Mouse (Mus musculus): ENCODE results near the gene Klhl15. TPM values are rescaled to one million over a fixed set of nuclear protein-coding genes. Genes with fewer than 3 reads are reported as not detected.
"Not testable (repeated sequence)": the region's sequence is repeated elsewhere in the genome, so short reads cannot be mapped to it uniquely, and the experiment has no call there.

The Klhl15 gene
- polyA plus RNA-seq (2012; rRNA removed): 3.9 and 4.5 TPM in 2 replicates

- peak; percentile 80 for DNase-seq (ENCODE audit: low spot score)
Observed at GRCm38 (mm10) chrX:94234532-94235189, at the start of gene Klhl15. Klhl15 (plus strand) TSS chrX:94234599.

GRCm38 (mm10) chrX:94185156-94185555 is 49.2 kb upstream of the Klhl15 start:
- no peak for DNase-seq (ENCODE audit: low spot score)

DNA sequence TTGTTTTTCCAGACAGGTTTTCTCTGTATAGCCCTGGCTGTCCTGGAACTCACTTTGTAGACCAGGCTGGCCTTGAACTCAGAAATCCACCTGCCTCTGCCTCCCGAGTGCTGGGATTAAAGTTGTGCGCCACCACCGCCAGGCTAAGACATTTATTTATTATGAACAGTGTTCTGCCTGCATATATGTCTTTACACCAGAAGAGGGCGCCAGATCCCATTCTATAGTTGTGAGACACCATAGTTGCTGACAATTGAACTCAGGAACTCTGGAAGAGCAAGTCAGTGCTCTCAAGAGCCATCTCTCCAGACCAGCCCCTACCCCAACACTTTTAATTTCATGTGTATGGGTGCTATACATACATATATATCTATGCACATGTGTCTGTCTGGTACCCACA is 40.5 kb upstream of the Klhl15 start:
- DNase-seq (ENCODE audit: low spot score): not testable (repeated sequence)

DNA sequence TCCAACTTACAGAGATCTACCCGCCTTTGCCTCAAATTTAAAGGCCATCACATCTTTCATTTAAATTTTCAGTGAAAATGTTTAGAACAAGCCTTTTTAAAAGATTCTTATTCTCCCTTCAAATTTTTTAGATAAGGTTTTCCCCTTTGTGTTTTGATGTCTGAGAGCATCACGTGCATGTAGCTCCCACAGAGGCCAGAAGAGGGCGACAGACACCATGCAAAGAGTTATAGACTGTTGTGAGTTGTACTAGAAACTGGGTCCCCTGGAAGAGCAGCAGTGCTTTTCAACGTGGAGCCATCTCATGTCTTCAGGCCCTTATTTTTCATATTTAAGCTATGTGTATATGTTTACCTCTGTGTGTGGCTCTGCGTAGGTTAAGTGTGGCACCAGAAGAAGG is 36.6 kb upstream of the Klhl15 start:
- no peak for DNase-seq (ENCODE audit: low spot score)

DNA sequence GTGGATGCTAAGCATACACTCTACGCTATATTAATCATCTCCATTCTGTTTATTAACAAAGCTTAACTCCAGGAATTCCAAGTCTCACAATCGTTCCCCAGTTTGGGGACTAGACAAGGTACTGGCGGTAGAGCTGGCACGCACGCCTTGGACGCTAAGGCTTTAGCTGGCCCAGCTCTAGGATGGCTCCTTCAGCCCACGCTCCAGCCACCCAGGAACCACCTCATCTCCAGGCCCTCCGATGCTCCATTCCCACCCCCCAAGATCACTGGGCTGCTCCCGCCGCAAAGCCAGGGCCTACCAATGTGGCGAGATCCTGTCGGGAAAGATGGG is 22.2 kb upstream of the Klhl15 start:
- no peak for DNase-seq (ENCODE audit: low spot score)

- peak; percentile 80 for DNase-seq (ENCODE audit: low spot score)
Observed at GRCm38 (mm10) chrX:94212597-94213321, 21.6 kb upstream of the Klhl15 start, which contains the start of gene Eif2s3x. Eif2s3x (minus strand) TSS chrX:94212862.

DNA sequence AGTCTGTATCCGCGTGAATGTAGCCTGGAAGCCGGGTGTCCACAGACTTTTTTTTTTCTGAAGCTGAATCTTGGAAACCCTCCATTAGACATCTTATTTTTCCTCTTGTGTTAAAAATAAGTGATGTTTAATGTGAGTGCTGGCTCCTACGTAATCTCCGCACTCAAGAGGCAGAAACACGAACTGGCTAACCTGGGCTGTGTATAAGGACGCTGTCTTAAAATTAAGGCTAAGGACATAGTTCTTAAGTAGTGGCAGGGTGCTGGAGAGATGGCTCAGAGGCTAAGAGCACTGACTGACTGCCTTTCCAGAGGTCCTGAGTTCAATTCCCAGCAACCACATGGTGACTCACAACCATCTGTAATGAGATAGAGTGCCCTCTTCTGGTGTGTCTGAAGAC is 21.0 kb upstream of the Klhl15 start:
- DNase-seq (ENCODE audit: low spot score): no peak

GRCm38 (mm10) chrX:94233432-94233831 is 967 bp upstream of the Klhl15 start:
- DNase-seq (ENCODE audit: low spot score): no peak

DNA sequence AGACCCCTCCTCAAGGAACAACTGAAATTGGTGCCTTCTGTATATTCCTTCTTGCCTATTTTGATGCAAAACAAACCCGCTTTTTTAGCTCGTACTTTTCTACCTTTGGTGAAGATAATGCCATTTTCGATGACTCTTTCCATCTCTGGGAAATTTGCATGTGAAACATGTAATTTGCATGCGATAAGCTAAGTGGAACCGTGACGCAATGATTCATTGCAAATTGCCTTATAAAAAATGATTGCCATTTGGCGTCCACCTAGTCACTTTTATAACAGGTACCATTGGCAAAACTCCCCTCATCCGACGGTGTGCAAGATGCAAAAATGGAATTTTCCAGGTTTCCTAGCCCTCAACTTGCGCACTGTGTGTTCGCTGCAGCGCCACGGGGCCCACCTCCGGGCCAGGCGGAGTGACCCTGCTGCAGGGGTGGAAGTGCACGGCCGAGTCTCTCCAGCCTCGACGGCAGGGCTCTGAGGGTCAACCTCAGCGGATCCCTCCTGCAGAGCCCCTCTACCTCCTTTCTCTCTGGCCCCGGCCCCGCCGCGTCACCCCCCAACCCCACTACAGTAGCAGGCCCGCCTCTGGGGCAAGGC is 365 bp upstream of the Klhl15 start:
- no peak for DNase-seq (ENCODE audit: low spot score)

- DNase-seq (ENCODE audit: low spot score): no peak
Observed at GRCm38 (mm10) chrX:94235190-94235555, 774 bp downstream of the Klhl15 start.

GRCm38 (mm10) chrX:94235601-94236000 is 1.2 kb downstream of the Klhl15 start:
- DNase-seq (ENCODE audit: low spot score): no peak

- no peak for DNase-seq (ENCODE audit: low spot score)
Observed at GRCm38 (mm10) chrX:94288923-94289322, 54.5 kb downstream of the Klhl15 start.

GRCm38 (mm10) chrX:94302928-94303327 is 68.5 kb downstream of the Klhl15 start:
- DNase-seq (ENCODE audit: low spot score): no peak

DNA sequence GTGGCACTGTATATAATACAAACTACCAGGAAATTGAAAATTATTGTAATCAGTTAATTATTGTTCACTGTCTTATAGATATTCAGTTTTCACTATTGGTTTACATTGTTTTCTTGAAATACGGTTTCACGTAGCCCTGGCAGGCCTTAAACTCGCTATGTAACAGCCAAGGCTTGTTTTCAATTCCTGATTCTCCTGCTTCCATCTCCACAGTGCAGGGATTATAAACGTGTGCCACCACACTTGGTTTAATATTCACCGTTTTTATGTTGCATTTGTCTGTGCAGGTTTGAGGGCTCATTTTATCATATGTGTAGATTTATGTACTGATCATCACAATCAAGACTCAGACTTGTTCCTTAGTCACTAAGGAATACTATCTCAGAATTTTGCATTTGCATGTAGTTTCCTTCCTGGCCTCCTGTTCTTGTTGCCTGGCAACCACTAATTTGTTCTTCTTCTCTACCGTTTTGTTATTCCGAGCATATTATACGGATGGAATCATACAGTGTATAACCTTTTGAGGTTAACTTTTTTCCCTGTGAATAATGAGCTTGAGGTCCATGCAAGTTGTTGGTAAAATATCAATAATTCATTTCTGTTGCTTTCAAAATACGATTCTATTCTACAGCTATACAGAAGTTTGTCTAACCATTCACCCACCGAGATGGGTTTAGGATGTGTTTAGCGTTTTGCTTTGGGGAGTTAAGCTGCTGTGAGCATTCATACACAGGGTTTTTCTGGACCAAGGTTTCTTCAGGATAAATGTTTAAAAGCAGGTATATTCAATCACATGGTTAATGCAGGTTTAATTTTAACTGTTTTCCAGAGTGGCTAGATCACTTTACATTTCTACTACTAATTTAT is 86.9 kb downstream of the Klhl15 start:
- no peak for DNase-seq (ENCODE audit: low spot score)

Other genes with a start within 250 kb of the Klhl15 start
- gene Zfx, start 110.9 kb upstream of the Klhl15 start, polyA plus RNA-seq (2012; rRNA removed): 11.2 and 11.3 TPM in 2 replicates
- 69.7 and 82.5 TPM in 2 replicates for gene Eif2s3x, start 21.7 kb upstream of the Klhl15 start, polyA plus RNA-seq (2012; rRNA removed)
- not detected in 2 replicates for gene Fam90a1b, start 132.2 kb downstream of the Klhl15 start, polyA plus RNA-seq (2012; rRNA removed)
- 20.6 and 22.7 TPM in 2 replicates for gene Apoo, start 132.5 kb downstream of the Klhl15 start, polyA plus RNA-seq (2012; rRNA removed)